In genomic region chr3:68494296-68495095, GRCm38 (mm10) we compare ENCODE assay signal across 8 mouse cellular contexts.
DNase-seq lines count a peak whose midpoint lies in the region; ATAC-seq and TF ChIP-seq lines count a peak whose summit lies in the region.

No protein-coding gene starts in this region.

- H3K27ac ChIP-seq in forebrain, embryonic 11.5 days (ENCODE audit: low read depth, low read length), result no peak overlapping the region
- peak overlapping the region; percentile 38 for H3K27ac ChIP-seq in hindbrain, embryonic 11.5 days (ENCODE audit: low read depth, low read length)
- H3K27ac ChIP-seq in liver, embryonic 12.5 days, result peak overlapping the region; percentile 36; the same call in 1 of the 2 replicates
- peak overlapping the region; percentile 67; the same call in 1 of the 2 replicates for H3K27ac ChIP-seq in neural tube, embryonic 12.5 days

- under 1% methylated on average over 65 of the region's 68 CpGs for WGBS in forebrain, embryonic 11.5 days
- WGBS in hindbrain, embryonic 11.5 days, result under 1% methylated on average over 67 of the region's 68 CpGs
- under 1% methylated on average over 68 of the region's 68 CpGs for WGBS in liver, embryonic 12.5 days (ENCODE audit: insufficient replicate concordance)
- WGBS in neural tube, embryonic 12.5 days, result under 1% methylated on average over 68 of the region's 68 CpGs

- peaks cover 7% of the 10 kb centered on the region; the same call in 1 of the 2 replicates for H3K4me1 ChIP-seq in forebrain, embryonic 11.5 days (replicated peaks; ENCODE audit: control insufficient read depth, insufficient read depth, low read length)
- H3K4me1 ChIP-seq in hindbrain, embryonic 11.5 days (replicated peaks; ENCODE audit: control insufficient read depth, insufficient read depth, low read length), result no peaks in the 10 kb centered on the region; the same call in 1 of the 2 replicates
- H3K4me1 ChIP-seq in liver, embryonic 12.5 days, result peaks cover 48% of the 10 kb centered on the region
- H3K4me1 ChIP-seq in neural tube, embryonic 12.5 days, result peaks cover 15% of the 10 kb centered on the region

- no peaks in the 10 kb centered on the region; the same call in 1 of the 2 replicates for H3K27me3 ChIP-seq in forebrain, embryonic 11.5 days (ENCODE audit: control insufficient read depth, insufficient read depth, low read length)
- peaks cover 4% of the 10 kb centered on the region; the same call in 1 of the 2 replicates for H3K27me3 ChIP-seq in hindbrain, embryonic 11.5 days (ENCODE audit: control insufficient read depth, insufficient read depth, low read length)
- H3K27me3 ChIP-seq in liver, embryonic 12.5 days (replicated peaks), result peaks cover 42% of the 10 kb centered on the region
- no peaks in the 10 kb centered on the region for H3K27me3 ChIP-seq in neural tube, embryonic 12.5 days (replicated peaks)

- H3K36me3 ChIP-seq in forebrain, embryonic 11.5 days (ENCODE audit: control insufficient read depth, insufficient read depth, low read length), result no peaks in the 10 kb centered on the region
- H3K36me3 ChIP-seq in hindbrain, embryonic 11.5 days (ENCODE audit: control insufficient read depth, insufficient read depth, low read length), result no peaks in the 10 kb centered on the region
- no peaks in the 10 kb centered on the region for H3K36me3 ChIP-seq in liver, embryonic 12.5 days
- H3K36me3 ChIP-seq in neural tube, embryonic 12.5 days, result peaks cover 3% of the 10 kb centered on the region; the same call in 1 of the 2 replicates

- peak; percentile 37 to 47 for DNase-seq in right cerebral cortex, postnatal 10 days (ENCODE audit: low spot score in 2 of 2)
- no peak for DNase-seq in right cerebral cortex, postnatal 36 days (ENCODE audit: low spot score in 2 of 2)
- peak; percentile 63 for DNase-seq in brain, embryonic 14.5 days (ENCODE audit: low read depth)
- DNase-seq in forebrain, embryonic 11.5 days (ENCODE audit: low spot score), result peak; percentile 77
- DNase-seq in hindbrain, embryonic 11.5 days (ENCODE audit: low spot score), result peak; percentile 73
- DNase-seq in spleen, postnatal 36 days (ENCODE audit: low spot score in 2 of 2), result no peak

- H3K9ac ChIP-seq in forebrain, embryonic 11.5 days (ENCODE audit: low read length), result peak overlapping the region; percentile 74
- H3K9ac ChIP-seq in hindbrain, embryonic 11.5 days (ENCODE audit: low read depth, low read length), result peak overlapping the region; percentile 55
- H3K9ac ChIP-seq in liver, embryonic 12.5 days, result peak overlapping the region; percentile 62
- peak overlapping the region; percentile 76 for H3K9ac ChIP-seq in neural tube, embryonic 12.5 days

- ATAC-seq in forebrain, embryonic 11.5 days (replicated peaks; ENCODE audit: low FRiP score), result peak; percentile 57
- ATAC-seq in hindbrain, embryonic 11.5 days (ENCODE audit: low FRiP score), result peak; percentile 46
- no peak for ATAC-seq in liver, embryonic 12.5 days
- peak; percentile 52 for ATAC-seq in neural tube, embryonic 12.5 days (ENCODE audit: low FRiP score, low read depth)

- no peak for TF ChIP-seq CTCF in brain, embryonic 14.5 days (IDR thresholded peaks at IDR 0.05; ENCODE audit: borderline replicate concordance, extremely low read depth, insufficient read depth, insufficient read length)

- no peak for TF ChIP-seq POLR2A in brain, embryonic 14.5 days (IDR thresholded peaks at IDR 0.05; ENCODE audit: borderline replicate concordance, extremely low read depth, insufficient read depth, insufficient read length, poor library complexity, severe bottlenecking)

- H3K4me3 ChIP-seq in forebrain, embryonic 11.5 days (ENCODE audit: low read depth, low read length), result peak overlapping the region; percentile 61
- peak overlapping the region; percentile 71 for H3K4me3 ChIP-seq in hindbrain, embryonic 11.5 days (ENCODE audit: low read depth, low read length)
- peak overlapping the region; percentile 70 for H3K4me3 ChIP-seq in liver, embryonic 12.5 days
- peak overlapping the region; percentile 73 for H3K4me3 ChIP-seq in neural tube, embryonic 12.5 days

- H3K4me2 ChIP-seq in forebrain, embryonic 11.5 days (ENCODE audit: low read depth, low read length, severe bottlenecking), result peak overlapping the region; percentile 97
- peak overlapping the region; percentile 85 for H3K4me2 ChIP-seq in hindbrain, embryonic 11.5 days (replicated peaks; ENCODE audit: low read depth, low read length)
- peak overlapping the region; percentile 93 for H3K4me2 ChIP-seq in liver, embryonic 12.5 days
- H3K4me2 ChIP-seq in neural tube, embryonic 12.5 days (replicated peaks), result peak overlapping the region; percentile 95

- no peaks in the 10 kb centered on the region for H3K9me3 ChIP-seq in forebrain, embryonic 11.5 days (ENCODE audit: control insufficient read depth, low read length)
- H3K9me3 ChIP-seq in hindbrain, embryonic 11.5 days (ENCODE audit: control insufficient read depth, low read length), result no peaks in the 10 kb centered on the region
- H3K9me3 ChIP-seq in liver, embryonic 12.5 days (replicated peaks), result no peaks in the 10 kb centered on the region
- no peaks in the 10 kb centered on the region for H3K9me3 ChIP-seq in neural tube, embryonic 12.5 days

Comparison
In these comparisons a context has a peak if more than half of its experiments do, and no peak if none do; other contexts are left out.
1. DNase-seq: peak in right cerebral cortex, postnatal 10 days (2 of 2), brain, embryonic 14.5 days (single experiment), forebrain, embryonic 11.5 days (single experiment) and hindbrain, embryonic 11.5 days (single experiment); none in right cerebral cortex, postnatal 36 days (0 of 2) and spleen, postnatal 36 days (0 of 2).
2. Peak in every context shown above with its lines, with median percentiles within 50 percentile points of each other: H3K4me2 ChIP-seq, H3K4me3 ChIP-seq and H3K9ac ChIP-seq.